Mouse (Mus musculus) layer of hippocampus, adult 2 months (tissue): Measurements from ENCODE around the gene Eddm3b. TPM values are rescaled to one million over a fixed set of nuclear protein-coding genes. Genes with fewer than 3 reads are reported as not detected.

Source experiments
- DNase-seq, 2 experiments: peaks; one replicate each; pipeline ENCODE4 v3.0.0; 2022; ENCODE audit warnings: low spot score in 2 of 2
- H3K27ac ChIP-seq: fragments of 200-600 bp; 2 replicates; pipeline ENCODE4 v1.8.1; 2022
- H3K4me3 ChIP-seq: fragments of 200-600 bp; 2 replicates; pipeline ENCODE4 v1.8.1; 2022; ENCODE audit warnings: mild to moderate bottlenecking
- CTCF ChIP-seq: fragments of 200-600 bp; conservative IDR thresholded peaks from 2 replicates; pipeline ENCODE4 v1.8.1; 2022; ENCODE audit warnings: antibody characterized with exemption, mild to moderate bottlenecking, moderate library complexity
- long read RNA-seq, 2 experiments: library from polyadenylated mRNA; stranded (forward); transcript quantifications; one replicate each; pipeline ENCODE4 v2.0.0; 2021; ENCODE audit warnings: borderline mapping rate in 2 of 2
- total RNA-seq, 2 experiments: library from RNA; stranded (reverse); gene quantifications; 2 replicates each; pipeline ENCODE4 v1.2.3; 2021

Eddm3b gene
- total RNA-seq, result not detected
- long read RNA-seq, experiment 1, result 0 reads
- long read RNA-seq, experiment 2, result 0 reads

- Histone ChIP-seq H3K27ac (no peak within 1 kb of the TSS), H3K4me3 (no peak within 1 kb of the TSS)
- TF ChIP-seq CTCF, result no peak
- no peak for DNase-seq
These were observed at the start of gene Eddm3b for GRCm38 (mm10) chr14:51113916-51114560. Eddm3b (plus strand) TSS chr14:51114426.

GRCm38 (mm10) chr14:51068956-51069355 is 45.3 kb upstream of the Eddm3b start:
- no peak overlapping the region for H3K27ac ChIP-seq
- DNase-seq, result no peak
- TF ChIP-seq CTCF, result no peak
- H3K4me3 ChIP-seq, result no peak overlapping the region

GRCm38 (mm10) chr14:51069617-51070016 is 44.6 kb upstream of the Eddm3b start:
- peak; percentile 60 for TF ChIP-seq CTCF
- no peak for DNase-seq
- no peak overlapping the region for H3K27ac ChIP-seq
- no peak overlapping the region for H3K4me3 ChIP-seq

GRCm38 (mm10) chr14:51074335-51074734 is 39.9 kb upstream of the Eddm3b start, which contains the start of gene Olfr750:
Olfr750 (minus strand) TSS chr14:51074435.
- no peak for TF ChIP-seq CTCF
- no peak within 1 kb of the TSS for H3K27ac ChIP-seq
- no peak for DNase-seq
- H3K4me3 ChIP-seq, result no peak within 1 kb of the TSS

GRCm38 (mm10) chr14:51079180-51079579 is 35.0 kb upstream of the Eddm3b start:
- Histone ChIP-seq H3K27ac (no peak overlapping the region), H3K4me3 (no peak overlapping the region)
- no peak for DNase-seq
- TF ChIP-seq CTCF, result no peak

GRCm38 (mm10) chr14:51081035-51081434 is 33.2 kb upstream of the Eddm3b start:
- Histone ChIP-seq H3K4me3 (no peak overlapping the region), H3K27ac (no peak overlapping the region)
- no peak for DNase-seq
- TF ChIP-seq CTCF, result no peak

- Histone ChIP-seq H3K4me3 (peak overlapping the region; percentile 78), H3K27ac (peak overlapping the region; percentile 86)
- no peak for TF ChIP-seq CTCF
- peak; percentile 62 to 72 for DNase-seq
These were observed 31.3 kb upstream of the Eddm3b start for GRCm38 (mm10) chr14:51082599-51083581.

GRCm38 (mm10) chr14:51083805-51084204 is 30.4 kb upstream of the Eddm3b start:
- TF ChIP-seq CTCF, result no peak
- Histone ChIP-seq H3K27ac (peak overlapping the region; percentile 86; the same call in 1 of the 2 replicates), H3K4me3 (peak overlapping the region; percentile 78)
- no peak for DNase-seq

GRCm38 (mm10) chr14:51085086-51085485 is 29.1 kb upstream of the Eddm3b start:
- H3K27ac ChIP-seq, result no peak overlapping the region
- TF ChIP-seq CTCF, result no peak
- no peak overlapping the region for H3K4me3 ChIP-seq
- DNase-seq, result no peak

GRCm38 (mm10) chr14:51085911-51086310 is 28.3 kb upstream of the Eddm3b start:
- no peak for DNase-seq
- Histone ChIP-seq H3K27ac (no peak overlapping the region), H3K4me3 (no peak overlapping the region)
- no peak for TF ChIP-seq CTCF

GRCm38 (mm10) chr14:51087762-51088161 is 26.5 kb upstream of the Eddm3b start:
- Histone ChIP-seq H3K27ac (peak overlapping the region; percentile 36; the same call in 1 of the 2 replicates), H3K4me3 (peak overlapping the region; percentile 73)
- DNase-seq, result no peak
- TF ChIP-seq CTCF, result no peak

GRCm38 (mm10) chr14:51088166-51088969 is 25.9 kb upstream of the Eddm3b start:
- TF ChIP-seq CTCF, result no peak
- DNase-seq, result peak; percentile 80 to 89
- Histone ChIP-seq H3K27ac (peak overlapping the region; percentile 77), H3K4me3 (peak overlapping the region; percentile 73)
